Mouse (Mus musculus): ENCODE measurements around the gene Gpx5. TPM values are rescaled to one million over a fixed set of nuclear protein-coding genes. Genes with fewer than 3 reads are reported as not detected.

Gpx5 gene
- not detected for total RNA-seq (2021)

- no peak for DNase-seq
- intact Hi-C loops (cut with DNase I): no loop called here
Observed at GRCm38 (mm10) chr13:21292631-21293030, at the start of gene Gpx5. Gpx5 (minus strand) TSS chr13:21292731.

- intact Hi-C loops (cut with DNase I): loop anchor here (5.0 to 10.0 kb wide), 2 partner anchors 50 to 143 kb away; no protein-coding TSS in a partner anchor
- peak; percentile 11 for DNase-seq
Observed at GRCm38 (mm10) chr13:21327424-21327823, 34.9 kb upstream of the Gpx5 start.

GRCm38 (mm10) chr13:21326657-21327211 is 34.2 kb upstream of the Gpx5 start:
- peak; percentile 86 for DNase-seq
- intact Hi-C loops (cut with DNase I): loop anchor here (5.0 to 10.0 kb wide), 2 partner anchors 49 to 142 kb away; no protein-coding TSS in a partner anchor

- no peak for DNase-seq
- intact Hi-C loops (cut with DNase I): loop anchor here (5.0 to 10.0 kb wide), 2 partner anchors 49 to 141 kb away; no protein-coding TSS in a partner anchor
Observed at GRCm38 (mm10) chr13:21326191-21326590, 33.7 kb upstream of the Gpx5 start.

- intact Hi-C loops (cut with DNase I): loop anchor here (10.0 kb wide), 1 partner anchor 139 kb away; no protein-coding TSS in a partner anchor
- no peak for DNase-seq
Observed at GRCm38 (mm10) chr13:21323405-21323804, 30.9 kb upstream of the Gpx5 start.

GRCm38 (mm10) chr13:21322509-21323375 is 30.2 kb upstream of the Gpx5 start:
- DNase-seq: peak; percentile 25
- intact Hi-C loops (cut with DNase I): loop anchor here (10.0 kb wide), 1 partner anchor 138 kb away; no protein-coding TSS in a partner anchor

- intact Hi-C loops (cut with DNase I): loop anchor here (10.0 kb wide), 1 partner anchor 137 kb away; no protein-coding TSS in a partner anchor
- no peak for DNase-seq
Observed at GRCm38 (mm10) chr13:21321890-21322494, 29.5 kb upstream of the Gpx5 start.

GRCm38 (mm10) chr13:21320262-21320661 is 27.7 kb upstream of the Gpx5 start:
- intact Hi-C loops (cut with DNase I): loop anchor here (10.0 kb wide), 1 partner anchor 135 kb away; no protein-coding TSS in a partner anchor

GRCm38 (mm10) chr13:21313903-21314302 is 21.4 kb upstream of the Gpx5 start:
- intact Hi-C loops (cut with DNase I): no loop called here

More at GRCm38 (mm10) chr13:21320262-21320661, 27.7 kb upstream of the Gpx5 start:
- no peak for DNase-seq

GRCm38 (mm10) chr13:21312854-21313253 is 20.3 kb upstream of the Gpx5 start:
- DNase-seq: no peak
- intact Hi-C loops (cut with DNase I): no loop called here

More at GRCm38 (mm10) chr13:21313903-21314302, 21.4 kb upstream of the Gpx5 start:
- DNase-seq: no peak

GRCm38 (mm10) chr13:21311926-21312325 is 19.4 kb upstream of the Gpx5 start, which contains the start of gene Gpx6:
Gpx6 (plus strand) TSS chr13:21312125.
- intact Hi-C loops (cut with DNase I): no loop called here
- no peak for DNase-seq

GRCm38 (mm10) chr13:21309788-21310187 is 17.3 kb upstream of the Gpx5 start:
- intact Hi-C loops (cut with DNase I): no loop called here
- DNase-seq: no peak

GRCm38 (mm10) chr13:21304483-21305066 is 12.0 kb upstream of the Gpx5 start:
- no peak for DNase-seq
- intact Hi-C loops (cut with DNase I): no loop called here

- intact Hi-C loops (cut with DNase I): no loop called here
- no peak for DNase-seq
Observed at GRCm38 (mm10) chr13:21298557-21298956, 6.0 kb upstream of the Gpx5 start.

GRCm38 (mm10) chr13:21279559-21279958 is 13.0 kb downstream of the Gpx5 start:
- intact Hi-C loops (cut with DNase I): loop anchor here (5.0 kb wide), 2 partner anchors 48 to 107 kb away; no protein-coding TSS in a partner anchor
- peak; percentile 73 for DNase-seq

GRCm38 (mm10) chr13:21279076-21279475 is 13.5 kb downstream of the Gpx5 start:
- intact Hi-C loops (cut with DNase I): loop anchor here (5.0 kb wide), 2 partner anchors 48 to 107 kb away; no protein-coding TSS in a partner anchor
- DNase-seq: no peak

- intact Hi-C loops (cut with DNase I): loop anchor here (5.0 kb wide), 2 partner anchors 51 to 104 kb away; no protein-coding TSS in a partner anchor
- no peak for DNase-seq
Observed at GRCm38 (mm10) chr13:21276551-21276950, 16.0 kb downstream of the Gpx5 start.

- intact Hi-C loops (cut with DNase I): loop anchor here (5.0 kb wide), 2 partner anchors 51 to 104 kb away; no protein-coding TSS in a partner anchor
- DNase-seq: peak; percentile 75
Observed at GRCm38 (mm10) chr13:21275815-21276550, 16.5 kb downstream of the Gpx5 start.

- no peak for DNase-seq
- intact Hi-C loops (cut with DNase I): loop anchor here (5.0 kb wide), 2 partner anchors 52 to 103 kb away; no protein-coding TSS in a partner anchor
Observed at GRCm38 (mm10) chr13:21275021-21275814, 17.3 kb downstream of the Gpx5 start.
